Mouse (Mus musculus): ENCODE measurements around the gene Coq10b.

- TF ChIP-seq POLR2A (IDR thresholded peaks at IDR 0.05; ENCODE audit: insufficient read depth, low read depth, low read length) (no peak), EP300 (IDR thresholded peaks at IDR 0.05; ENCODE audit: insufficient read depth, low read depth, low read length) (no peak), CTCF (IDR thresholded peaks at IDR 0.05) (no peak)
Measured at GRCm38 (mm10) chr1:55089498-55090064, 37.0 kb downstream of the Coq10b start.

Data from heart, adult 2 months (tissue).